Mouse (Mus musculus) macrophage (primary cell): ENCODE measurements around the gene Gm10382. TPM values are rescaled to one million over a fixed set of nuclear protein-coding genes. Genes with fewer than 3 reads are reported as not detected.

Experiments used
- H3K27ac ChIP-seq: fragments of 350-480 bp; formaldehyde crosslinking; 2 replicates; pipeline ENCODE4 v1.9.0; 2021
- H3K36me3 ChIP-seq: fragments of 350-480 bp; formaldehyde crosslinking; 2 replicates; pipeline ENCODE4 v1.9.0; 2021; ENCODE audit errors: inconsistent target
- H3K4me3 ChIP-seq: fragments of 350-480 bp; formaldehyde crosslinking; 2 replicates; pipeline ENCODE4 v1.9.0; 2021; ENCODE audit errors: inconsistent target
- H3K79me2 ChIP-seq: fragments of 350-480 bp; formaldehyde crosslinking; 2 replicates; pipeline ENCODE4 v1.9.0; 2021; ENCODE audit errors: inconsistent target
- WGBS: methylation state at CpG from one replicate; pipeline ENCODE4 v1.1.7; 2026; ENCODE audit warnings: inconsistent platforms; ENCODE audit not compliant: missing documents; 5-methylcytosine and 5-hydroxymethylcytosine counted together
- polyA plus RNA-seq: library from polyadenylated mRNA; stranded (reverse); fragments of 250-400 nt; gene quantifications from 3 replicates; pipeline ENCODE4 v1.2.4, GENCODE M21; 2018; ENCODE audit warnings: inconsistent platforms
- total RNA-seq, 78 experiments: library from RNA; depleted of rRNA; stranded (reverse); fragments of 250-400 nt; gene quantifications; 1 replicate in 9 of 78; 2 replicates in 24 of 78; 3 replicates in 43 of 78; 4 replicates in 2 of 78; pipeline ENCODE4 v1.2.4; 2018; ENCODE audit warnings: inconsistent platforms in 56 of 78

Gm10382 gene
- 1 to 10 TPM in 20 of 26 experiments, under 1 TPM in 5, not detected in 1; 0.41 to 6.7 (median 1.5) TPM for total RNA-seq (2018; cell fraction: chromatin; rRNA removed)
- total RNA-seq (2018; cell fraction: cytosol; rRNA removed): under 1 TPM in 20 of 26 experiments, not detected in 6; 0.05 to 0.63 (median 0.18) TPM
- 10 to 100 TPM in 1 of 26 experiments, 1 to 10 TPM in 18, under 1 TPM in 4, not detected in 3; 0.60 to 10.9 (median 2.2) TPM for total RNA-seq (2018; cell fraction: nucleus; rRNA removed)
- not detected in 3 replicates for polyA plus RNA-seq

DNA sequence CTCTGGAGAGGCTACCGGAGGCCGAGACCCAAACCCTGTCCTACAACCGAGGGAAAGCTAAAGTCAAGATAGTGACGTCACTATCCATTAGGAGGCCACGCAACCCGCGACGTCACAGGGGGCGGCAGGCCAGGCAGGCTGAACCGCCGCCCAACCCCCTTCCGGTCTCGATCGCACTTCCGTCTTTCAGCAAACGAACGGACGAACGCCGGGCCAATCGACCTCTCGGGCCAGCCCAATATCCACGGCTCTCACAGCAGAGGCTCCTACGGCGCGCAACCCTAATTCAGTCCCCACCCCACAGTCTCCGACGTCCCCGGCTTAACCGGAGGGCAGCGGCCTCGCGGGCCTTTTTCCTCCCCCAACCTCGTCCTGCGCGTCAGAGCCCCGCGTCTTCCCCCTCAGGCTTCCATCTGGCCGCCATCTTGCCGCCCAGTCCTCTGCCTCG lies at the start of gene Gm10382:
Gene Gm10382, plus strand, starts transcription at position 192 of the 448 bp plus-strand sequence.
- Histone ChIP-seq H3K79me2 (peaks cover 52% of the 10 kb centered on the region), H3K4me3 (peak within 1 kb of the TSS; percentile 94), H3K27ac (peak within 1 kb of the TSS; percentile 100), H3K36me3 (peaks cover 7% of the 10 kb centered on the region)
- 0% methylated on average over 39 of the region's 41 CpGs for WGBS

DNA sequence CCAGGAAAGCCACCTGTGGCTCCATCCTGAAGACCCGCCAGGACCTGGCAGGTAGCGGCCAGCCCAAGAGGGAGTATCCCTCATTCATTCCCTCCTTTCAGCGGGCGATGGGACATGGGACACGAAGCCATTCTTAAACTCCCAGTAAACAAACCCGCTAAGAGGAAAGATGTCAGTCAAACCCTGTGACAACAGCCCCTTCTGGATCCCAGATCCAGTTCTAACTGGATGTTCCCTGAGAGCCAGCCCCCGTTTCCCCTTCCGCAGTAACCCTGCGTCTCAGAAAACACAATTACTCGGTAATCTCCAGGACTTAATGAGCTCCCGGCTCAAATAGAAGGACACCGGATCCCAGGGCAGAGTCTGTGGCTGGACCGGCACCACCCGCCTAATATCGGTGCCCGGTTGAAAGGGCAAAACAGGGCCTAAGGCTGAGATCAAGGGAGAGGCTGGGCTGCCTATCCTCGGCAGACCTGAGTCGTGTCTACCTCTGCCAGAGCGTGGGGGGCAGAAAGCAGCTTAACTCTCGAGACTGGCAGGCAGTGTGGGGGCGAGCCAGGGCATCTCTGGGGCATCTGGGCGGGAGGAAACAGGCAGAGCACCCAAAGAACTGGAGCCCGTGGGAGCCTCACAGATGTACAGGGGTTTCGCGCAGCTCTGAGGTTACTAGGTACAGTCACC lies 49.1 kb upstream of the Gm10382 start:
- no peaks in the 10 kb centered on the region for H3K36me3 ChIP-seq
- peak overlapping the region; percentile 87 for H3K27ac ChIP-seq

DNA sequence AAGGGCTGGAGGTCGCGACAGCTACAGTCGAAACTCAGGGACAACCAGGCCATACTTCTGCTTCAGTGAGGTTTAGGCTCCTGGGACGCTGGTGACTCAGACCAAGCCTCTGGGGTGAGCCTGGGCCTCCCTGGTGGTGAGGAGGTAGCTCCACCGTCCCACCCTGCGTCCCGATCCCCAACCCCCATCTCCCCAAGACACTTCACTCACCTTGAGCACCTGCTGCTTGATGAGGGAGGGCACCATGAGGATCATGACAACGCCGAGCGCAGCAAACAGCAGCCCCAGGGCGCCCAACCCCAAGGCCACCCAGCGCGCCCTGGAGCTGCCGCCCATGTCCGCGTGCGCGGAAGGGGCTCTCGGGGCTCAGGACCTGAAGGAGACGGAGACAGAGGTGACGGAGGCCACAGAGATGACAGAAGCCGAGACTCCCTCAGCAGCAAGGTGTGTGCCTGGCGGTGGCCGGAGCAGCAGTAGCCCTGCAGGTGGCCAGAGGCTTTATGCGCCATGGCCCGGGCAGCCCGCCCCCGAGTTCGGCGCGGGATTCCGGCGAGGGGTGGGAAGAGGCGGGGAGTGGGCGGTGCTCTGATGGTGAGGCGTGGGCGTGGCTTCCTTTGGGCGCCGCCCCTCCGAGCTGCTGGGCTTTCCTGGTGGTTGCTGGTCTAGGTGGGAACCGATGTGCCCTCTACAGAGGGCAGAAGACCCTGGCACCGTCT lies 48.4 kb upstream of the Gm10382 start, which contains the start of gene Scarb1:
Gene Scarb1, minus strand, starts transcription at position 548 of the 716 bp plus-strand sequence.
- Histone ChIP-seq H3K36me3 (no peaks in the 10 kb centered on the region), H3K4me3 (peak within 1 kb of the TSS; percentile 96), H3K27ac (peak within 1 kb of the TSS; percentile 87), H3K79me2 (peaks cover 50% of the 10 kb centered on the region)
- 1% methylated on average over 41 of the region's 42 CpGs for WGBS

More for the DNA sequence above, 49.1 kb upstream of the Gm10382 start:
- Histone ChIP-seq H3K4me3 (peak overlapping the region; percentile 96), H3K79me2 (peaks cover 57% of the 10 kb centered on the region)
- WGBS: 2% methylated on average over 25 of the region's 25 CpGs

DNA sequence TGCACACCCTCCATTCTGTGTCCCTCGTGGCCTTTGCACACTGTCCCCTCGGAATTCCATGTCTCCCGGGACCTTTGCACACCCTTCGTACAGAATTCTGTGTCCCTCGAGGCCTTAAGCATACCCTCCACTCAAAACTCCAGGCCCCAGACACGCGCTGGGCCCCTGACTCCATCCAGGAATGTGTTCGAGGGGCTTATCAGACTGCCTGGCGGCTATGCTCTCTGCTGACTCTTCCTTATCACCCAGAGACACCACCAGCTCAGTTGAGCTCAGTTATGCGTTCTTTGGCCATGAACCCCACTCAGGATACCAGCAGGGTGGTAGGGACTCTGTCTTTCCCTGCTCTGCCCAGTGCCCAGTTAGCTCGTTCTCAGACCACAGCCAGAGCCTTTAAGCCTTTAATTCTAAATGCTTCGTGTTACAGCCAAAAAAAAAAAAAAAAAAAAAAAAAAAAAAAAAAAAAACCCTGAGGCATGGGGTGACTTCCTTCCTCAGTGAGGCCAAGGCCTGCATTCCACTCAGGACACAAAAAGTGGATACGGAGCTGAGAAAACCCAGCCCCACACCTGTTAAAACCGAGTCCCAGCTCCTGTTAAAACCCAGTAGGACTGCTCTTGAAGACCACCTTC lies 47.5 kb upstream of the Gm10382 start:
- WGBS: 60% methylated on average over 14 of the region's 14 CpGs
- no peaks in the 10 kb centered on the region for H3K36me3 ChIP-seq
- H3K4me3 ChIP-seq: peak overlapping the region; percentile 8; the same call in 1 of the 2 replicates
- H3K79me2 ChIP-seq: peaks cover 41% of the 10 kb centered on the region
- peak overlapping the region; percentile 32 for H3K27ac ChIP-seq

DNA sequence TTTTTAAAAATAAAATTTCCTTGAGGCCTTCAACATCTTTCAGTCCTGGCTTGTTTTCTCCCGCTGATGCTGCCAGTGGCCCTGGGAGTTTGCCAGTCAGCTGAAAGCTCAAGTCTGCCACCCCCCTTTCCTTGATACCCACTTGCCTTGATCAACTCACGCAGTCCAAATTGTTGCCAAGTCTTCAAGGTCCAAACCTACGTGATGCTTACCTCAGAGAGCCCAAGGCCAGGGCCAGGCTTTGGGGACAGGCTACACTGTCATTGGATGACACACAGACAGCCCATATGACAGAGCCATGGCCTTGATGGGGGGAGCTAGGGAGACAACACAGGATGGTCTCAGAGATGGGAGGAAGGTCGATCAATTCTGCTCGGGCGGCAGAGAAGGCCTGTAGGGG lies 44.8 kb upstream of the Gm10382 start:
- WGBS: 97% methylated on average over 6 of the region's 6 CpGs
- peaks cover 14% of the 10 kb centered on the region for H3K79me2 ChIP-seq
- no peaks in the 10 kb centered on the region for H3K36me3 ChIP-seq
- H3K4me3 ChIP-seq: no peak overlapping the region
- H3K27ac ChIP-seq: no peak overlapping the region

DNA sequence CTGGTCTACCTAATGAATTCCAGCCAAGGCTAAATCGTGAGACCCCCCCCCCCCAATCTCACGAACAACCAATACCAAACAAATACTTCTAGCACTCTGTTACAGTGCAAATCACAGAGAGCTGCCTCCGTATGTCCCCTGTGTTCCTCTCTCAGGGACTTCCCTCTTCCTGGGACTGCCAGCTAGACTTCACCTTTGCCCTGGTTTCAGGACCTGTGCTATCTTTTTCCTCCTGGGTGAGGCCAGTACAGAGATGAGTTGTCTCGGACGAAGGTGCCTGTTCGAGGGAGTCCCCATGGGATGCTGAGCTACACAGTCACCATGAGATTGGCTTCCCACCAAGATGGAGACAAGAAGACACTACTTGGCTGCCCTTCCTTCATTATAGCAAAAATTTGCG lies 41.1 kb upstream of the Gm10382 start:
- Histone ChIP-seq H3K4me3 (no peak overlapping the region), H3K27ac (no peak overlapping the region), H3K36me3 (no peaks in the 10 kb centered on the region), H3K79me2 (no peaks in the 10 kb centered on the region)
- WGBS: 57% methylated on average over 7 of the region's 7 CpGs

DNA sequence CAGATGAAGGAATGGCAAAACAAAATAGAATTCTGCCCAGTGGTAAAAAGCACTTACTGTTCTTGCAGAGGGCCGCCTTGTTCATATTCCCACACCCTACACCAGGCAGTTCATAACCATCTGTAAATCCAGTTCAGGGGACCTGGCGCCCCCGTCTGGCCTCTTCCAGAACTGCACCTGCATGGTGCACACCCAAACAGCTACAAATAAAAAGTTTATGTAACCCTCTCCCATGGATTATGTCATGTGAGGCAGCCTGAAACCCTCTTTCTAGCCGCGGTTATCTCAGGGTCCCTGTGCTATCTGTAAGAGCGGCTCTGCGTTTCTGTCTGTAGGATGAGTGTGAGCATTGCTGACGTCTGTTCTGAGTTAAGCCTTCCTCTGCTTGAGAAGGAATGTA lies 40.6 kb upstream of the Gm10382 start:
- Histone ChIP-seq H3K27ac (no peak overlapping the region), H3K79me2 (no peaks in the 10 kb centered on the region), H3K36me3 (no peaks in the 10 kb centered on the region), H3K4me3 (no peak overlapping the region)
- WGBS: 44% methylated on average over 8 of the region's 8 CpGs

DNA sequence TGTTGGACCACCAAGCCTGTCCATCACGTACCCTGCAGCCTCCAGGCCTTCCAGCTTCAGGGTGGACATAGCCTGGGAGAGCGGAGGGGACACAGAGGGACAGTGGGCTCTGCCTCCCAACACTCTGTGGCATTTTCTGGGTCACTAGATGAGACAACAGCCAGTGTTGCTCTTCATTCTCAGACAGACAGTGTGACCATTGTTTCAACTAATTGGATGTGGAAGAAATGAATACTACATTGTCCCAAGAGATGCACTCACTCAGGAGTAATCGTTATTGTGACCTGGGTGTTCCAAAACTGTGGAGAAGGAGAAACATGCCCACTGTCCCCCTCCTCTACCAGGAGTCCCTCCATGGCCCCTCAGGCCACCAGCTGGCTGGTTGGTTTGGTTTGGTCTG lies 39.7 kb upstream of the Gm10382 start:
- H3K4me3 ChIP-seq: no peak overlapping the region
- WGBS: 97% methylated on average over 3 of the region's 3 CpGs

DNA sequence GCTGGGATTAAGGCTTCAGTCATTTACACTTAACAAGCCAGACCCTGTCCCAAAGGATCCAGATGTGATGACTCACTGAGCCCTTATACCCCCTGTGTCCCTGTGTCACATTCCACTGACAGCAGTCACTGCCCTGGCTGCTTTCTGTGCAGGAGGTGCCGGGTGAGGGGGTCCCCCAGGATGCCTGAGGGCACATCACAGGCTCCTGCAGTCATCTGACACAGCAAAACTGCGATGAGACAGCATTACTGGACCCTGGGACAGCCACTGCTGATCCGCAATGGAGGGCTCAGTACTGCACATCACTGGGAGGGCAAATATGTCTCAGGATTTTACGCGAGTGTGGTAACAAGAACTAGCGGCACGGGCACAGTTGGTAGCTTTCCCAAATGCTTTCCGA lies 38.1 kb upstream of the Gm10382 start:
- peak overlapping the region; percentile 47 for H3K27ac ChIP-seq
- H3K36me3 ChIP-seq: no peaks in the 10 kb centered on the region
- no peaks in the 10 kb centered on the region for H3K79me2 ChIP-seq
- 86% methylated on average over 8 of the region's 8 CpGs for WGBS
- H3K4me3 ChIP-seq: no peak overlapping the region

More for the DNA sequence above, 39.7 kb upstream of the Gm10382 start:
- no peak overlapping the region for H3K27ac ChIP-seq
- H3K36me3 ChIP-seq: no peaks in the 10 kb centered on the region
- no peaks in the 10 kb centered on the region for H3K79me2 ChIP-seq

DNA sequence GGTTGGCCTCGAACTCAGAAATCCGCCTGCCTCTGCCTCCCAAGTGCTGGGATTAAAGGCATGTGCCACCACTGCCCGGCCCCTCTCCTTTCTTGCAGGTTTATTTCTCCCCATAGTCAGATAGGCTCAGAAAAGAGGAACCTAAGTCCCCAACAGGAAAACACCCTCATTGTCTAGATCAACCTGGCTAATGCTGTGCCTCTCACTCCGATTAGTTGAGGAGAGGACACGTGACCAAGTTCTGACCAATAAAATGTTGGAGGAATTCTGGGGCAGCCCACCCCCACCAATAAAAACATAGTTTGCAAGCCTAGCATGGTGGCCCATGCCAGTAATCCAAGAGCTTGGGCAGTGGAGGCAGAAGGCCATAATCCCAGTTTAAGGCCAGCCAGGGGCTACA lies 37.2 kb upstream of the Gm10382 start:
- no peaks in the 10 kb centered on the region for H3K79me2 ChIP-seq
- H3K36me3 ChIP-seq: no peaks in the 10 kb centered on the region
- peak overlapping the region; percentile 47 for H3K27ac ChIP-seq
- WGBS: 21% methylated on average over 5 of the region's 5 CpGs
- no peak overlapping the region for H3K4me3 ChIP-seq

DNA sequence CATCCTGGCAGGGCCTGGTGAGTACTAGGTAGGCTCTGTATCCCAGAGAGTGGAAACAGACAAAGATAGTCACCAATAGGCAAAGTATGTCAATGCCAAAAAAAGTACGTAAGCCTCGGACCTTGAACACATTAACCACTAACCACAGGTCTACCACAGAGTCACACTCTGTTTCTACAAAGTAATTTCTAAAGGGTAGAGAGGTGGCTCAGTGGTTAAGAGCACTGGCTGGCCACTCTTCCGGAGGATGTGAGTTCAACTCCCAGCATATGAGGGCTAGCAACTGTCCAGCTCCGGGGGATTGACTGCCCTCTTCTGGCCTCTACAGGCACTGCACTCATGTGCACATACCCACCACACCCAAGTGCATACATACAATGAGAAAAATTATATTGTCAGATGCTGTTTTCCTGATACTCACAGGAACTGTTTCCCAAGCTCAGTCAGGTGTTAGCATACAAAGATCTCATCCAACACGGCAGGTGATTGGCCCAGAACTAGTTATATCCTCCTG lies 36.3 kb upstream of the Gm10382 start:
- no peak overlapping the region for H3K4me3 ChIP-seq
- no peaks in the 10 kb centered on the region for H3K79me2 ChIP-seq
- H3K36me3 ChIP-seq: no peaks in the 10 kb centered on the region
- WGBS: 76% methylated on average over 5 of the region's 5 CpGs
- no peak overlapping the region for H3K27ac ChIP-seq

DNA sequence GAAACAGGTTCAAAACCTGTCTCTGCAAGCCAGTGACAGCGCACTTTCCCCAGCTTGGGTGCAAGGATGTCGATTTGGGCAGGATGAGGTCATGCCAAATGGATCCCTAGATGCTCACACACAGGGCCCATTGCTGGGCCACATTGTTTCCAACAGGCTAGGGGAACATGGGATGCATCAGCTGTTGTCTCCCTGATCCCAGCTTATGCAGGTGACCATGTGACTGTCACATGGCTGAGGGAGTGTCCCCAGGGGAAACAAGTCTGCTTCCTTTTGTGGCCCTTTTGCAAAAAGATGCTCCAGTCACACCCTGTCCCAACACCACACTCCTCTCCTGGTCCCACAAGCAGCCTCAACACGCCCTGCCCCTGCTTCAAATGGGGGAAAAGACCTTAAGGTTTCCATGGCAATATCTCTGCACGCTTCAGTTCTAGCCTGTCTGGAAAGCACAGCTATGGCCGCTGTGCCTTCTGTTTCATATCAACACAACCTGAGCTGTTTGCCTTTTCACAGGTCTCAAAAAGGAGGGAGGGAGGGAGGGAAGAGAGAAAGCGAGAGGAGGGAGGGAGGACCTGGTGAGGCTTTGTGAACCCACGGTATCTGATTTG lies 34.1 kb upstream of the Gm10382 start:
- no peaks in the 10 kb centered on the region for H3K79me2 ChIP-seq
- H3K27ac ChIP-seq: no peak overlapping the region
- H3K36me3 ChIP-seq: no peaks in the 10 kb centered on the region
- 92% methylated on average over 7 of the region's 7 CpGs for WGBS
- no peak overlapping the region for H3K4me3 ChIP-seq

DNA sequence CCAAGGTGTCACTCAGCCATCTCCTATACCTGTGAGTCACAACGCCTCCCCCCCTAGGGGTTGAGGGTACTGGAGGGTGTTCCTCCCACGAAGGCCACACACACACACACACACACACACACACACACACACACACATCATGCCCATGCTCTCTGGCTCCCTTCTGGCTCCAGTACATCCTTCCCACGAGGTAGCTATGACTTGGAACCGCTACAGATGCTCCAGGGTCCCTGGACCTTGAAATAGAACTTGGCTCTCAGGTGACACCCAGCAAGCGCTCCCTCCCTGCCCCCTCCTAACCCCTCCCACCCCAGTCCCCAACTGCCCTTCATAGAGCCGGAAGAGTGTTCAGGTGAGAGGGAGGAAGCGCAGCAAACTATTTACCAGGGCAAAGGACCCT lies 33.5 kb upstream of the Gm10382 start:
- no peak overlapping the region for H3K4me3 ChIP-seq
- WGBS: 79% methylated on average over 7 of the region's 7 CpGs
- no peak overlapping the region for H3K27ac ChIP-seq
- no peaks in the 10 kb centered on the region for H3K79me2 ChIP-seq
- no peaks in the 10 kb centered on the region for H3K36me3 ChIP-seq
